Mouse (Mus musculus) kidney, postnatal 36 days (tissue): Measurements from ENCODE around the gene Gm17402.

ENCODE experiments used
- DNase-seq, 2 experiments: peaks; one replicate each; pipeline ENCODE4 v3.0.0; 2021 to 2022; ENCODE audit warnings: mixed read lengths in 2 of 2

The Gm17402 gene

GRCm38 (mm10) chr3:67375063-67375462 is at the start of gene Gm17402:
Gm17402 (minus strand) TSS chr3:67375163.
- no peak for DNase-seq

- DNase-seq, result no peak
Measured at GRCm38 (mm10) chr3:67378215-67378614, 3.3 kb upstream of the Gm17402 start.

GRCm38 (mm10) chr3:67374360-67374778 is 594 bp downstream of the Gm17402 start:
- DNase-seq, result no peak

- peak; percentile 82 to 89 for DNase-seq
Measured at GRCm38 (mm10) chr3:67373872-67374271, 1.1 kb downstream of the Gm17402 start, which contains the start of gene Mlf1. Mlf1 (plus strand) TSS chr3:67374097.

- DNase-seq, result no peak
Measured at GRCm38 (mm10) chr3:67372781-67373180, 2.2 kb downstream of the Gm17402 start.

- DNase-seq, result no peak
Measured at GRCm38 (mm10) chr3:67372194-67372593, 2.8 kb downstream of the Gm17402 start.

- no peak for DNase-seq
Measured at GRCm38 (mm10) chr3:67369407-67370079, 5.4 kb downstream of the Gm17402 start.

GRCm38 (mm10) chr3:67367481-67367880 is 7.5 kb downstream of the Gm17402 start:
- DNase-seq, result peak in 1 of 2 experiments; percentile 28

- no peak for DNase-seq
Measured at GRCm38 (mm10) chr3:67366087-67366892, 8.7 kb downstream of the Gm17402 start.

- no peak for DNase-seq
Measured at GRCm38 (mm10) chr3:67358376-67358775, 16.6 kb downstream of the Gm17402 start.

GRCm38 (mm10) chr3:67352763-67353149 is 22.2 kb downstream of the Gm17402 start:
- DNase-seq, result no peak

- DNase-seq, result peak; percentile 23 to 68
Measured at GRCm38 (mm10) chr3:67352128-67352762, 22.7 kb downstream of the Gm17402 start.

- DNase-seq, result no peak
Measured at GRCm38 (mm10) chr3:67351406-67352127, 23.4 kb downstream of the Gm17402 start.

- no peak for DNase-seq
Measured at GRCm38 (mm10) chr3:67346674-67347073, 28.3 kb downstream of the Gm17402 start.

GRCm38 (mm10) chr3:67344599-67344998 is 30.4 kb downstream of the Gm17402 start:
- peak; percentile 27 to 72 for DNase-seq

GRCm38 (mm10) chr3:67343004-67343662 is 31.8 kb downstream of the Gm17402 start:
- peak in 1 of 2 experiments; percentile 31 for DNase-seq

GRCm38 (mm10) chr3:67340921-67341320 is 34.0 kb downstream of the Gm17402 start:
- DNase-seq, result no peak

- no peak for DNase-seq
Measured at GRCm38 (mm10) chr3:67339558-67339957, 35.4 kb downstream of the Gm17402 start.

GRCm38 (mm10) chr3:67322422-67322821 is 52.5 kb downstream of the Gm17402 start:
- DNase-seq, result no peak
